Mouse (Mus musculus) liver, embryonic 11.5 days (tissue): ENCODE measurements at regions not wholly inside any gene's neighbourhood (a gene's known extent, or its start where the extent isn't known, plus 50 kb on each side); places are given as distances from the start of the nearest gene placed in this dataset.

ENCODE experiments used
- ATAC-seq: fragments of 200-750 bp; cut with Nextera tagmentation; replicated peaks from 2 replicates; pipeline ENCODE4 v1.8.0; 2017; ENCODE audit warnings: moderate number of reproducible peaks, mild to moderate bottlenecking, moderate TSS enrichment, moderate library complexity; ENCODE audit not compliant: low FRiP score
- DNase-seq: peaks from one replicate; pipeline ENCODE4 v3.0.0-alpha.2; 2017; ENCODE audit warnings: low spot score
- H3K27ac ChIP-seq: fragments of 300-500 bp; sonication (generic); 2 replicates; pipeline ENCODE4 v1.5.1; 2014; ENCODE audit warnings: mild to moderate bottlenecking, low read depth, low read length, control low read depth
- H3K27me3 ChIP-seq: fragments of 300-500 bp; sonication (generic); replicated peaks from 2 replicates; pipeline ENCODE4 v1.6.1; 2014; ENCODE audit warnings: low read length, mixed read lengths; ENCODE audit not compliant: control insufficient read depth, insufficient read depth
- H3K36me3 ChIP-seq: fragments of 300-500 bp; sonication (generic); 2 replicates; pipeline ENCODE4 v1.6.1; 2014; ENCODE audit warnings: mild to moderate bottlenecking, low read length, moderate library complexity, mixed read lengths; ENCODE audit not compliant: control insufficient read depth, insufficient read depth
- H3K4me1 ChIP-seq: fragments of 300-500 bp; sonication (generic); replicated peaks from 2 replicates; pipeline ENCODE4 v1.6.1; 2014; ENCODE audit warnings: low read length, mixed read lengths; ENCODE audit not compliant: control insufficient read depth, insufficient read depth
- H3K4me2 ChIP-seq: fragments of 300-500 bp; sonication (generic); 2 replicates; pipeline ENCODE4 v1.6.1; 2014; ENCODE audit warnings: mild to moderate bottlenecking, control low read depth, moderate library complexity
- H3K4me3 ChIP-seq: fragments of 300-500 bp; sonication (generic); 2 replicates; pipeline ENCODE4 v1.5.1; 2014; ENCODE audit warnings: low read depth, low read length, control low read depth
- H3K9ac ChIP-seq: fragments of 300-500 bp; sonication (generic); 2 replicates; pipeline ENCODE4 v1.6.1; 2014; ENCODE audit warnings: low read depth, low read length, control low read depth
- H3K9me3 ChIP-seq: fragments of 300-500 bp; sonication (generic); 2 replicates; pipeline ENCODE4 v1.6.1; 2016; ENCODE audit warnings: low read length, inconsistent platforms, mixed read lengths; ENCODE audit not compliant: control insufficient read depth
- WGBS: fragments of 180-500 bp; shearing (Covaris S2); extraction: QIAGEN DNeasy Blood & Tissue Kit; methylation state at CpG from one replicate; pipeline ENCODE4 v1.1.7; 2014; 5-methylcytosine and 5-hydroxymethylcytosine counted together

DNA sequence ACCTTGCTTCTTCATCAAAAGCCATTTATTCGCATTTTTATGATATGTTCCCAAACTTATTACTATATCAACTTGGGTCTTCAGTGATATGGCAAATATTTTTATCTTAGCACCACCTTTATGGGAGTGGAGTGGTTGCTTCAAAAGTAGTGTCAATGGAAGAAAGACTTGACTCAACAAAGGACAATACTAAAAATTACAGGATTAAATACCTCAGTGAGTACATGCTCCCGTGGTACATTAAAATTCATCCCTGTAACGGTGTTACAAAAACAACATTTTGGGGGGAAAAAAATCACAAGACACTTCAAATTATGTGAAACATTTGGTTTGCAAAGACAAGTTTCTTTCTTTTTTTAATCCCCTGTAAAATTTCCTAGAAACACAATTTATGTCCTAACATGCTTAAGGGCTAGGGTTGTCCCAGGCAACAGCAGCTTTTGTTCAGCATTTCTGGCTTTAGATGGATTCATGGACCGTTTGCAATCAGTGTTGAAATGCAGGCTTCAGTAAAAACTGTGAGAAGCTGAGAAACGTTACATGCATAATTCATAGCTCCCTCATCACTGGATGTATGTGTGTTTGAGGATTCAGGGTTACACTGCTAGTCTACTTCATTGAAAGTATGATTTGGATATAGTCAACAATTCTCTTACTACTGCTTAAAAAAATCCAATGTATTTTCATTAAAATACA is 700.8 kb upstream of the Tenm2 start:
- no peak overlapping the region for H3K4me2 ChIP-seq
- ATAC-seq (no peak), DNase-seq (no peak)
- H3K9ac ChIP-seq: no peak overlapping the region
- H3K27ac ChIP-seq: no peak overlapping the region
- no peaks in the 10 kb centered on the region for H3K9me3 ChIP-seq
- H3K36me3 ChIP-seq: no peaks in the 10 kb centered on the region
- H3K4me3 ChIP-seq: no peak overlapping the region
- 78% methylated on average over 5 of the region's 5 CpGs for WGBS
- H3K4me1 ChIP-seq: no peaks in the 10 kb centered on the region
- no peaks in the 10 kb centered on the region for H3K27me3 ChIP-seq

DNA sequence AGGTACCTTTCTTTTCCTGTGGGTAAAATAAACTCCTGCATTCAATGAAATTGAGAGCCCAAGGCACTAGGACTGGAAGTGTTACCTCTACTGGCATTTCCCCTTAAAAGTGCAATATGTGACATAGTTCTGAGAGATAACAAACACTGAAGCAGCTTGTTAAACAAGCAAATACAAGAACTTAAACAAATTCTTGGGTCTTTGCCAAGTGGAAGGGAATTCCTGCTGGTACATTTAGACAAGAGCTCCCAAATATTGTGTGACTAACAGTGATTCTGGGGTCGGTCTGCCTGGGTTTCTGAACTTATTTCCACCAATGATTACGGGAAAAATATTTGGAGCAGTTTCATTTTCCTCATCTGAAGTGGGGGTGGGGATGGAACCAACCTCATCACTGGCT is 677.4 kb upstream of the Tenm2 start:
- Histone ChIP-seq H3K27ac (no peak overlapping the region), H3K4me3 (no peak overlapping the region), H3K9ac (no peak overlapping the region), H3K4me1 (no peaks in the 10 kb centered on the region), H3K4me2 (no peak overlapping the region), H3K27me3 (no peaks in the 10 kb centered on the region), H3K36me3 (no peaks in the 10 kb centered on the region), H3K9me3 (no peaks in the 10 kb centered on the region)
- no peak for ATAC-seq
- WGBS: 58% methylated on average over 2 of the region's 2 CpGs
- DNase-seq: no peak

DNA sequence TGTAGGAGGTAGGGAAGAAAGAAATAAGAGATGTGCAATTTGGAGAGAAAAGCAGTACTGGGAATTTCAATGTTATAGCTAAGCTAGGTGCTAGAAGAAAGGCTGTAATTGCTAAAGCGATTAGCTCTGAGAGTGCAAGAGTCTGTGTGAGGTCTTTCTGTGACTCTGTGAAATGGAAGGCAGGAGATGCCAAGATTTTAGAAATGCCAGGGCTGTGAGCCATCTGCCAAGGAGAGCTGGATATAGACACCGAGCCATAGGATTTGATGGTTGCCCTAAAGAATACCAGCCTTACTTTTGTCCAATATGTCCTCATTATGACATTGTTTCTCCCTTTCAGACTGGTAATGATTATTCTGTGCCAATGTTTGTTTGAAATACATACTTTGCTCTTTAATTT is 669.2 kb upstream of the Tenm2 start:
- WGBS: 82% methylated on average over 2 of the region's 2 CpGs
- no peak for ATAC-seq
- DNase-seq: no peak
- Histone ChIP-seq H3K27ac (no peak overlapping the region), H3K4me2 (no peak overlapping the region), H3K4me1 (no peaks in the 10 kb centered on the region), H3K9me3 (no peaks in the 10 kb centered on the region), H3K27me3 (no peaks in the 10 kb centered on the region), H3K4me3 (no peak overlapping the region), H3K9ac (no peak overlapping the region), H3K36me3 (no peaks in the 10 kb centered on the region)

DNA sequence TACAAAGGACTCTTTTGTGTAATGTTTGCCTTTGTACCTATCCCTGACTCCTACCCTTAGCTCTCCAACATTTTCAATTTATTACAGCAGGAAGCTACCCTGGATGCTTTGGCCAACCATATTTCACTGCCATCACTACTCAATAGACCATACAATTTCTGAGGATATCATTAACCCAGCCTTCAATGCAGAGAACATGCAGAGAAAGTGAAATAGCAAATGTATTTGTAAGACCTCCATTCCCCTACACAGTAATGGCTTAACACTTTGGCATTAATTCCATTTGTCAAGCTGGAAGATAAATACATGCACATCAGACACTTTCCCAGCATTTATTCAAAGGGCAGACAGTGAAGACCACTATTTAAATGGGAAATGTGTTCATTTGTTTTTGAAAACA is 661.9 kb upstream of the Tenm2 start:
- no peak overlapping the region for H3K27ac ChIP-seq
- no peak overlapping the region for H3K4me3 ChIP-seq
- no peak for ATAC-seq
- no peak overlapping the region for H3K4me2 ChIP-seq
- H3K9ac ChIP-seq: no peak overlapping the region
- no peak for DNase-seq
- H3K27me3 ChIP-seq: no peaks in the 10 kb centered on the region
- no peaks in the 10 kb centered on the region for H3K4me1 ChIP-seq
- H3K9me3 ChIP-seq: no peaks in the 10 kb centered on the region
- H3K36me3 ChIP-seq: no peaks in the 10 kb centered on the region

DNA sequence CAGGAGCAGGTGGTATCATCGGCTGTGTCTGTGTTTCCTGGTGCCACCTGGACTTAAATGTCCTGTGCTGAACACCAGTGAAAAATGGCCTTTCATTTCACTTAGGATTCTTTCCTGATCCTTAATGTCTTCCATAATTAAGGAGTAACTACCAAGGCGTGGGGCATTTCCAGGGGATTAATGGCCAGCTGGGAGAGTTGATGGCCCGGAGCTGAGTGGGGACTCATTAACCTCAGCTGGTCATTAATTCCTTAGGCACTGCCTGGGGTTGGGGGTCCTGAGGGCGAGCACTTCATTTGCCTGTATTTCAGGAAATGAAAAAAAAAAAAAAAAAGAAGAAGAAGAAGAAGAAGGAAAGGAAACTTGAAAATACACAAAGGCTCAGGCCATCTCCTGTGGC is 647.0 kb upstream of the Tenm2 start:
- H3K27me3 ChIP-seq: no peaks in the 10 kb centered on the region
- no peak overlapping the region for H3K27ac ChIP-seq

GRCm38 (mm10) chr11:37837301-37837700 is 601.5 kb upstream of the Tenm2 start:
- H3K4me2 ChIP-seq: no peak overlapping the region
- H3K27me3 ChIP-seq: no peaks in the 10 kb centered on the region
- H3K9me3 ChIP-seq: no peaks in the 10 kb centered on the region
- no peaks in the 10 kb centered on the region for H3K36me3 ChIP-seq
- no peak overlapping the region for H3K9ac ChIP-seq
- H3K27ac ChIP-seq: no peak overlapping the region
- 87% methylated on average over 5 of the region's 5 CpGs for WGBS
- no peak overlapping the region for H3K4me3 ChIP-seq
- no peaks in the 10 kb centered on the region for H3K4me1 ChIP-seq
- ATAC-seq (no peak), DNase-seq (no peak)

More for the DNA sequence above, 647.0 kb upstream of the Tenm2 start:
- ATAC-seq (no peak), DNase-seq (no peak)
- Histone ChIP-seq H3K9me3 (no peaks in the 10 kb centered on the region), H3K9ac (no peak overlapping the region), H3K4me1 (no peaks in the 10 kb centered on the region), H3K36me3 (no peaks in the 10 kb centered on the region), H3K4me3 (no peak overlapping the region), H3K4me2 (no peak overlapping the region)
- WGBS: 74% methylated on average over 4 of the region's 4 CpGs

DNA sequence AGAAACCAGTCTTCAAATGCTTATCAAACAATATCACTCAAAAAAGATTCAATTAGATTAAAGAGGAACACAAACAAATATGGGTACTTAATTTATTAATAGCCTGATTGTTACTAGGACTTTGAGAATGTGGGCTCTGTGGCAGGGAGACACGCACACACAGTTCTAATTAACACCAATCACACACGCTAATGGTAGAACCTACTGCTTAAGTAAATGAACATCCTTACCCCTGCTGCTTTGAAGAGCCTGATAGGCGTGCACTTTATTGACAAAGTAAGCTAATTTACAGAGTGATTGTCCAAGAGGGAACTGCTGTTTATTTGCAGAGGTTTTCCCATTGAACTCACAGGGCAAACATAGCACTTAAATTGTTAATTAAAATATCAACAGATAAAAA is 595.2 kb upstream of the Tenm2 start:
- Histone ChIP-seq H3K9ac (no peak overlapping the region), H3K27me3 (no peaks in the 10 kb centered on the region), H3K9me3 (no peaks in the 10 kb centered on the region), H3K36me3 (no peaks in the 10 kb centered on the region), H3K4me3 (no peak overlapping the region), H3K4me1 (no peaks in the 10 kb centered on the region), H3K27ac (no peak overlapping the region), H3K4me2 (no peak overlapping the region)
- no peak for ATAC-seq
- no peak for DNase-seq
- 63% methylated on average over 3 of the region's 3 CpGs for WGBS

GRCm38 (mm10) chr11:37806761-37807160 is 571.0 kb upstream of the Tenm2 start:
- no peaks in the 10 kb centered on the region for H3K27me3 ChIP-seq
- 76% methylated on average over 5 of the region's 5 CpGs for WGBS
- DNase-seq: no peak
- no peak overlapping the region for H3K4me3 ChIP-seq
- no peak overlapping the region for H3K27ac ChIP-seq
- H3K4me2 ChIP-seq: no peak overlapping the region
- H3K9ac ChIP-seq: no peak overlapping the region
- ATAC-seq: no peak
- H3K36me3 ChIP-seq: no peaks in the 10 kb centered on the region
- no peaks in the 10 kb centered on the region for H3K9me3 ChIP-seq
- H3K4me1 ChIP-seq: no peaks in the 10 kb centered on the region

DNA sequence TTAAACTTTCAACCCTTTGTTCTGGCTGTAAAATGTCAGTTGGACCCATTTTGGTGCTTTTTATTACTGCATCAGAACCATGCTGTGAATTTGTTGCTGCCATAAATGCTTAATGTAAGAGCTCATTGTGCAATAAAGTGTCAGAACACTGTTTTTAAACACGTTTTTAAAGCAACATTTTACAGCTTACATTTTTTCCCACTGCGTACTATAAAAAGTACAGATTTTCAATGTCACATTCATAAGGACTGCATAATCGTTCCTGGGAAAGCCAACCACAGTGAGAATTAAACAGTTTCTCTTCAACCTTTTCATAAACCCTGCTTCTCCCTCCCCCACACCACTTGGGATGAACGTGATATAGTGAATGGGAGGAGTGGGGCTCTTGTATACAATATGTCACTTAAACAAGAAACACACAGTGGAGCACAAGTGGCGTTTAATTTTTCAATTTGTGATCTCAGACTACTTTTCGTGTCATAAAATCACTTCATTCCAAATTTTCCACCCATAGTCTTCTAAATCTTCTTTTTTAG is 563.1 kb upstream of the Tenm2 start:
- Histone ChIP-seq H3K4me1 (no peaks in the 10 kb centered on the region), H3K36me3 (no peaks in the 10 kb centered on the region), H3K9me3 (no peaks in the 10 kb centered on the region), H3K4me2 (no peak overlapping the region), H3K27me3 (no peaks in the 10 kb centered on the region), H3K9ac (no peak overlapping the region), H3K27ac (no peak overlapping the region), H3K4me3 (no peak overlapping the region)
- 61% methylated on average over 6 of the region's 6 CpGs for whole genome bisulfite sequencing
- no peak for DNase-seq
- no peak for ATAC-seq
